Mouse (Mus musculus): ENCODE measurements around the gene Cnmd. TPM values are rescaled to one million over a fixed set of nuclear protein-coding genes. Genes with fewer than 3 reads are reported as not detected.
A peak's percentile ranks its signal among the peaks of the same experiment; 100 is the strongest.

Gene Cnmd
- total and polyA plus RNA-seq, 2 experiments = 5.9 to 35.8 TPM

GRCm38 (mm10) chr14:79658286-79658685, 3.7 kb downstream of the Cnmd start:
- H3K9ac ChIP-seq (ENCODE audit: low read depth, low read length) = no peak overlapping the region
- TF ChIP-seq CTCF (IDR thresholded peaks at IDR 0.05; ENCODE audit: low read depth, low read length) (no peak), POLR2A (IDR thresholded peaks at IDR 0.05; ENCODE audit: extremely low read depth, insufficient read depth, low read length) (no peak)
- no peaks in the 10 kb centered on the region for H3K4me1 ChIP-seq (ENCODE audit: control insufficient read depth, insufficient read depth, low read length)
- no peaks in the 10 kb centered on the region; the same call in 1 of the 2 replicates for H3K27me3 ChIP-seq (ENCODE audit: control insufficient read depth, insufficient read depth, low read length)
- H3K79me2 ChIP-seq (ENCODE audit: control insufficient read depth, insufficient read depth, low read length) = no peaks in the 10 kb centered on the region
- no peaks in the 10 kb centered on the region for H3K36me3 ChIP-seq (ENCODE audit: control insufficient read depth, insufficient read depth, low read length)
- H3K4me3 ChIP-seq (ENCODE audit: insufficient read depth, low read depth, low read length) = no peak overlapping the region
- no peak overlapping the region for H3K27ac ChIP-seq (replicated peaks; ENCODE audit: insufficient read depth, low read depth, low read length)
- WGBS = 87% methylated on average over 5 of the region's 5 CpGs
- DNase-seq (ENCODE audit: extremely low read depth, low read depth, low spot score) = no peak

- Histone ChIP-seq H3K27me3 (ENCODE audit: control insufficient read depth, insufficient read depth, low read length) (no peaks in the 10 kb centered on the region), H3K27ac (replicated peaks; ENCODE audit: insufficient read depth, low read depth, low read length) (no peak overlapping the region), H3K36me3 (ENCODE audit: control insufficient read depth, insufficient read depth, low read length) (no peaks in the 10 kb centered on the region), H3K79me2 (ENCODE audit: control insufficient read depth, insufficient read depth, low read length) (no peaks in the 10 kb centered on the region), H3K9ac (ENCODE audit: low read depth, low read length) (no peak overlapping the region), H3K4me1 (ENCODE audit: control insufficient read depth, insufficient read depth, low read length) (no peaks in the 10 kb centered on the region), H3K4me3 (ENCODE audit: insufficient read depth, low read depth, low read length) (no peak overlapping the region)
- WGBS = 79% methylated on average over 4 of the region's 4 CpGs
- no peak for DNase-seq (ENCODE audit: extremely low read depth, low read depth, low spot score)
- TF ChIP-seq CTCF (IDR thresholded peaks at IDR 0.05; ENCODE audit: low read depth, low read length) (no peak), POLR2A (IDR thresholded peaks at IDR 0.05; ENCODE audit: extremely low read depth, insufficient read depth, low read length) (no peak)
Observed at GRCm38 (mm10) chr14:79652654-79653053, 9.3 kb downstream of the Cnmd start.

GRCm38 (mm10) chr14:79649680-79650079, 12.3 kb downstream of the Cnmd start:
- Histone ChIP-seq H3K36me3 (ENCODE audit: control insufficient read depth, insufficient read depth, low read length) (no peaks in the 10 kb centered on the region), H3K4me3 (ENCODE audit: insufficient read depth, low read depth, low read length) (no peak overlapping the region), H3K4me1 (ENCODE audit: control insufficient read depth, insufficient read depth, low read length) (no peaks in the 10 kb centered on the region), H3K27me3 (ENCODE audit: control insufficient read depth, insufficient read depth, low read length) (no peaks in the 10 kb centered on the region), H3K9ac (ENCODE audit: low read depth, low read length) (no peak overlapping the region), H3K79me2 (ENCODE audit: control insufficient read depth, insufficient read depth, low read length) (no peaks in the 10 kb centered on the region), H3K27ac (replicated peaks; ENCODE audit: insufficient read depth, low read depth, low read length) (no peak overlapping the region)
- no peak for DNase-seq (ENCODE audit: extremely low read depth, low read depth, low spot score)
- WGBS = 32% methylated on average over 3 of the region's 3 CpGs
- no peak for TF ChIP-seq CTCF (IDR thresholded peaks at IDR 0.05; ENCODE audit: low read depth, low read length)
- no peak for TF ChIP-seq POLR2A (IDR thresholded peaks at IDR 0.05; ENCODE audit: extremely low read depth, insufficient read depth, low read length)

GRCm38 (mm10) chr14:79645378-79645777, 16.6 kb downstream of the Cnmd start:
- WGBS = 37% methylated on average over 11 of the region's 11 CpGs
- DNase-seq (ENCODE audit: extremely low read depth, low read depth, low spot score) = no peak

GRCm38 (mm10) chr14:79642063-79642462, 19.9 kb downstream of the Cnmd start:
- WGBS = 27% methylated on average over 9 of the region's 9 CpGs

More at GRCm38 (mm10) chr14:79645378-79645777, 16.6 kb downstream of the Cnmd start:
- no peak overlapping the region for H3K27ac ChIP-seq (replicated peaks; ENCODE audit: insufficient read depth, low read depth, low read length)
- no peaks in the 10 kb centered on the region for H3K27me3 ChIP-seq (ENCODE audit: control insufficient read depth, insufficient read depth, low read length)
- no peak overlapping the region for H3K4me3 ChIP-seq (ENCODE audit: insufficient read depth, low read depth, low read length)
- H3K79me2 ChIP-seq (ENCODE audit: control insufficient read depth, insufficient read depth, low read length) = no peaks in the 10 kb centered on the region
- H3K36me3 ChIP-seq (ENCODE audit: control insufficient read depth, insufficient read depth, low read length) = no peaks in the 10 kb centered on the region
- TF ChIP-seq CTCF (IDR thresholded peaks at IDR 0.05; ENCODE audit: low read depth, low read length) = no peak
- TF ChIP-seq POLR2A (IDR thresholded peaks at IDR 0.05; ENCODE audit: extremely low read depth, insufficient read depth, low read length) = no peak
- no peak overlapping the region for H3K9ac ChIP-seq (ENCODE audit: low read depth, low read length)
- peaks cover 4% of the 10 kb centered on the region for H3K4me1 ChIP-seq (ENCODE audit: control insufficient read depth, insufficient read depth, low read length)

GRCm38 (mm10) chr14:79636814-79637213, 25.2 kb downstream of the Cnmd start:
- peak; percentile 57 for DNase-seq (ENCODE audit: extremely low read depth, low read depth, low spot score)
- no peak for TF ChIP-seq POLR2A (IDR thresholded peaks at IDR 0.05; ENCODE audit: extremely low read depth, insufficient read depth, low read length)
- TF ChIP-seq CTCF (IDR thresholded peaks at IDR 0.05; ENCODE audit: low read depth, low read length) = no peak

More at GRCm38 (mm10) chr14:79642063-79642462, 19.9 kb downstream of the Cnmd start:
- Histone ChIP-seq H3K4me1 (ENCODE audit: control insufficient read depth, insufficient read depth, low read length) (peaks cover 8% of the 10 kb centered on the region), H3K27me3 (ENCODE audit: control insufficient read depth, insufficient read depth, low read length) (no peaks in the 10 kb centered on the region), H3K9ac (ENCODE audit: low read depth, low read length) (peak overlapping the region; percentile 17; the same call in 1 of the 2 replicates), H3K36me3 (ENCODE audit: control insufficient read depth, insufficient read depth, low read length) (no peaks in the 10 kb centered on the region), H3K79me2 (ENCODE audit: control insufficient read depth, insufficient read depth, low read length) (no peaks in the 10 kb centered on the region), H3K27ac (replicated peaks; ENCODE audit: insufficient read depth, low read depth, low read length) (peak overlapping the region; percentile 27), H3K4me3 (ENCODE audit: insufficient read depth, low read depth, low read length) (peak overlapping the region; percentile 25; the same call in 1 of the 2 replicates)
- no peak for TF ChIP-seq CTCF (IDR thresholded peaks at IDR 0.05; ENCODE audit: low read depth, low read length)
- DNase-seq (ENCODE audit: extremely low read depth, low read depth, low spot score) = peak; percentile 91

More at GRCm38 (mm10) chr14:79636814-79637213, 25.2 kb downstream of the Cnmd start:
- WGBS = 52% methylated on average over 4 of the region's 4 CpGs
- Histone ChIP-seq H3K4me3 (ENCODE audit: insufficient read depth, low read depth, low read length) (no peak overlapping the region), H3K36me3 (ENCODE audit: control insufficient read depth, insufficient read depth, low read length) (no peaks in the 10 kb centered on the region; the same call in 1 of the 2 replicates), H3K4me1 (ENCODE audit: control insufficient read depth, insufficient read depth, low read length) (peaks cover 22% of the 10 kb centered on the region), H3K9ac (ENCODE audit: low read depth, low read length) (no peak overlapping the region), H3K27ac (replicated peaks; ENCODE audit: insufficient read depth, low read depth, low read length) (0 out of 2 replicates have a peak overlapping the region, but pooled peaks have one; percentile 28), H3K79me2 (ENCODE audit: control insufficient read depth, insufficient read depth, low read length) (no peaks in the 10 kb centered on the region), H3K27me3 (ENCODE audit: control insufficient read depth, insufficient read depth, low read length) (no peaks in the 10 kb centered on the region)

Measured in liver, adult 2 months (tissue).